Mouse (Mus musculus) adrenal gland, adult 18-20 months (tissue): ENCODE data around the gene Ap1m1. TPM values are rescaled to one million over a fixed set of nuclear protein-coding genes. Genes with fewer than 3 reads are reported as not detected.

Experiments used
- DNase-seq, 2 experiments: peaks; one replicate each; pipeline ENCODE4 v3.0.0; 2021 to 2022; ENCODE audit warnings: low spot score in 2 of 2
- long read RNA-seq, 2 experiments: library from polyadenylated mRNA; stranded (forward); transcript quantifications; one replicate each; pipeline ENCODE4 v2.0.0; 2021
- total RNA-seq, 2 experiments: library from RNA; stranded (reverse); gene quantifications; 1 replicate in 1 of 2; 2 replicates in 1 of 2; pipeline ENCODE4 v1.2.3; 2021

The Ap1m1 gene
- 10 to 100 TPM; 52.6 to 55.4 TPM for total RNA-seq
- long read RNA-seq, experiment 1, transcript Ap1m1-201 (12 exons, 2,084 nt) = major isoform, 52 of 68 reads
- long read RNA-seq, experiment 1, partial matches to known transcripts = 6 of 68 reads
- long read RNA-seq, experiment 1, other reads (novel, unspliced or antisense) = 9 of 68 reads
- long read RNA-seq, experiment 2, transcript Ap1m1-201 (12 exons, 2,084 nt) = major isoform, 94 of 110 reads
- long read RNA-seq, experiment 2, partial matches to known transcripts = 6 of 110 reads
- long read RNA-seq, experiment 2, other reads (novel, unspliced or antisense) = 10 of 110 reads

- peak; percentile 91 to 93 for DNase-seq
Observed at GRCm38 (mm10) chr8:72239499-72240402, at the start of gene Ap1m1. Gene Ap1m1 (plus strand): TSS chr8:72240018.

GRCm38 (mm10) chr8:72190215-72190539, 49.6 kb upstream of the Ap1m1 start:
- no peak for DNase-seq

DNA sequence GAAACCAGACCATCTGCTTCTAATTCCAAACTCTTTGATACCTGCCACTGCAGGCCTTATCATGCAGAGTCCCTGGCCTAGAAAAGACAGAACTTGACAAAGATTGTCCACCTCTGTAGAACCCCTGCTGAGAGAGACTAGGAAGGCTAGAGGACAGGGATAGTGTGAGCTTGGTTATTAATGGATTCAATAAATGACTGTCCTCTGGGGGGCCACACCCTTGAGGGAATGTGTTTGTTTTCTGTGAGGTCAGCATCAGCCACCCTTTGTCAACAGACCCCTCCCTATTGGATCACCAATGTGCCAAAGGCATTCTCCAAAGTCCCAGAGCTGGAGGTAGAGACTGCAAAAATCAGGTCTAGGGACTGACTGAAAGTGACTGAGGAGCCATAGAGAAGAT, 47.8 kb upstream of the Ap1m1 start:
- no peak for DNase-seq

- DNase-seq = no peak
Observed at GRCm38 (mm10) chr8:72197997-72198396, 41.8 kb upstream of the Ap1m1 start.

DNA sequence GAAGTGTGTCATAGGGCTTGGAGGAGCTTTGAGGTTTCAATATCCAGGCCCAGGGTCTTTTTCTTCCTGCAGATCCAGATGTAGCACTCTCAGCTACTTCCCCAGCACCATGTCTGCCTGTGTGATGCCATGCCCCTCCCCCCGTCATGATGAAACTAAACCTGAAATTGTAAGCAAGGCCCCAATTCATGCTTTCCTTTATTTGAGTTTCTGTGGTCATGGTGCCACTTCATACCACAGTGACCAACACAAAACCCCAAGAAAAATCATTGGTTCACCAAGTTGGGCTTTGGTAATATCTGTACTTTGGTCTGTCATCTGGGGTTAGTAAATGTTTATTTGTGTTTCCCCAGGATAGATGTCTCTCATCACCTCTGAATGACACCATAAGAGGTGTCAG, 31.2 kb upstream of the Ap1m1 start:
- no peak for DNase-seq

GRCm38 (mm10) chr8:72210222-72210621, 29.6 kb upstream of the Ap1m1 start:
- DNase-seq = no peak

GRCm38 (mm10) chr8:72210710-72211109, 29.1 kb upstream of the Ap1m1 start:
- DNase-seq = no peak

DNA sequence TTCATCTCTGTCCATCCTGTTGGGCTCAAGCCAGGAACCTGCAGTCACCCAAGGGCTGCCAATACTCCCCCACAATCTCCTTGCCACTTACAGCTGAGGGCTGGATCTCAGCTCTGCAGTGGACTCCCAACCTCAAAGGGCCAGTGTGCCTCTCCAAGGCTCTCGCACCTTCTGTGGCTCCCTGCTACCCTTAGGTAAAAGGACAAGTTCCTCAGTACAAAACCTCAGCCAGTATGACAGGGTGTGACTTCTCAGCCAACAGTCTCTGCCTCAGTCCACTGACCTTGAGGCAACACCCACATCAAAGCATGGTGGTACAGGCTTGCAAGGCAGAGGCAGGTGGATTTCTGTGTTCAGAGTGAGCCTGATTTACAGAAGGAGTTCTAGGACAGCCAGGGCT, 28.0 kb upstream of the Ap1m1 start:
- no peak for DNase-seq

DNA sequence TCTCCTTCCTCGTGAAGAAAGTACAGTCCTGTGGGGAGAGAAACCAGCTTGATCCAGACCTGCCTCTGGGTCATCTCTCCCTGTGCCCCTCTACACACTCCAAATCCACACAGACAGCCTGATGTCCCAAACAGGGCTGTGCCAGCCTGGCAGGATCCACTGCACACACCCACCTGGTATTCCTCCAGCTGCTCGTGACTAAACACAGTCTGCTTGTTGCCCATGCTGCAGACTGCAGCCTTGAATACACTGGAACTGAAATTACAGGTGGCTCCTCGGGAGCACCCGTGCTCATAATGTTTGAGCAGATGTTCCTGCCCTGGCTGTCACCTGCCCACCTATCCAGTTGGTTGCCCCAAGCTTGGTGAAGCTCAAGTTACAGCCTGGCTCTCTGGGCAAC, 27.1 kb upstream of the Ap1m1 start, which contains the start of gene Cib3:
Cib3 (minus strand) TSS at position 87 of the 400 bp plus-strand sequence.
- no peak for DNase-seq

GRCm38 (mm10) chr8:72213536-72213935, 26.3 kb upstream of the Ap1m1 start, which contains the start of gene Gm11034:
Gene Gm11034 (minus strand): TSS chr8:72213636.
- no peak for DNase-seq

GRCm38 (mm10) chr8:72215060-72215459, 24.8 kb upstream of the Ap1m1 start:
- DNase-seq = no peak

DNA sequence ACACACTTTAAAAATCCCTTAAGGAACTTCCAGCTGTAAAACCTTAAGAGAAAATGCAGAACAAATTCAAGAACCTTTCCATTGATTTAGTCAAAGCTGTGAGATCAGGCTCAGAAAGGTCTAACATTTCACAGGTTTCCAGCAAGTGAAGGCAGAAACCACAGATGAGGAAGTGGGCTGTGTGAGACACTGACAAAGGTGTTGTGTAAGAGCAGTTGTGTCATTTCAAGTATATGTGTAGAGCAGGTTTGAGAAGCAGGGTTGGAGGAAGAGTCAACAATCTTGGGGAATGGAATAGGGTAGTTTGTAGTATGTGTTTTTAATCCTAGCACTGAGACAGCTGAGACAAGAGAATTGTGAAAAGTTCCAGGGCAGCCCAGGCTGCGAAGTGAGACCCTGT, 23.9 kb upstream of the Ap1m1 start:
- DNase-seq = no peak

GRCm38 (mm10) chr8:72218781-72219540, 20.9 kb upstream of the Ap1m1 start:
- no peak for DNase-seq

GRCm38 (mm10) chr8:72219541-72220363, 20.1 kb upstream of the Ap1m1 start, which contains the start of gene Fam32a:
Gene Fam32a (plus strand): TSS chr8:72219730.
- DNase-seq = peak; percentile 72 to 74

GRCm38 (mm10) chr8:72220758-72221157, 19.1 kb upstream of the Ap1m1 start:
- no peak for DNase-seq

DNA sequence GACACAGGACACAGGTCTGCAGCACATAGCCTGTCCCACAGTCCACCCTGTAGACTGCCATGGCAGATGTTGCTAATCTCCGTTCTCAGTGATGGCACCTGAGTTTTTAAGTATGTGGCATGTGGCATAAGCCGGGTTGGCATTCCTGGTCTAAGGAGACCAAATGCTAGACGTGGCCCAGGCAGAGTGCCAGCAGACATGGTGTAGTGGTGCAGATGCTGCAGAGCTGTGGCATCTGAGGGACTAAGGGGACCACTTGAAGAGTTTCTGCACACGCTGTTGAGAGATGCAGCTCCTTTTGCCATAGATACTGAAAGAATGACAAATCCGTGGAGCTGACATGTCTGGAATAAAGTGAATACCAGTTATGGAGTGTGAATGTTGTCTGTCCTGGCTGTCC, 17.2 kb upstream of the Ap1m1 start:
- DNase-seq = no peak

DNA sequence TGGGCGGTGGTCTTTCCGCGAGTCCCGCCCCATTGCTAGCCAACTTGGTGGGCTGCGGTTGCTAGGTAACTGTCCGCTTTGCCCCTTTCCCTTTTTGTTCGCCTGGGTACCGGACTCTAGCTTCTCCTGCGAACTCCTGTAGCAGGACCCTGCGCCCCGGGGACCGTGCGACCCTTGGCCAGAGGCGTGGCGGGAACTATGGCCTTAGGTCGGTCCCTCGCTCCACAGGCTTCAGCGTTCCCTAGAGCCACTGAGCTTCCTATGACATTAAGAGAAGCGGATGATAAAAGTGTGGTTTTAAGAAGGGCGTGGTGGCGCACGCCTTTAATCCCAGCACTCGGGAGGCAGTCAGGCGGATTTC, 565 bp downstream of the Ap1m1 start:
- DNase-seq = no peak

GRCm38 (mm10) chr8:72240951-72241350, 1.1 kb downstream of the Ap1m1 start:
- DNase-seq = no peak

DNA sequence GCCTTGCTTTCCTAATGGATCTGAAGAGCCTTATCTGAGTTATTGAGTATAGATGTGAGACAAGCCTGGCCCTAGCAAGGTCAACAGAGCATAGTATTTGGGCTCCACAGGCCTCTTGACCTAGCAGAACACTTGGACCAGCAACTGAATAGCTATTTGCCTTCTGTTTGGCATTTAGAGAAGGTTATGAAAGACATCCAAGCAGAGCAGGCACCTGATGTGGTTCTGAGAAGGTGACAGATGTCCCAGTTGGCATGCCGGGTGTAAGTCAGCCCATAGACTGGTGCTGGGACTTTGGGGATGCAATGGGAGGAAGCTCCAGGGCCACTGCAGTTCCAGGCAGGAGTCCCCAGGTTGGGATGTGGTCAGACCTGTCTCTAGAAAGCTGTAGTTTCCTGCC, 2.4 kb downstream of the Ap1m1 start:
- DNase-seq = no peak

DNA sequence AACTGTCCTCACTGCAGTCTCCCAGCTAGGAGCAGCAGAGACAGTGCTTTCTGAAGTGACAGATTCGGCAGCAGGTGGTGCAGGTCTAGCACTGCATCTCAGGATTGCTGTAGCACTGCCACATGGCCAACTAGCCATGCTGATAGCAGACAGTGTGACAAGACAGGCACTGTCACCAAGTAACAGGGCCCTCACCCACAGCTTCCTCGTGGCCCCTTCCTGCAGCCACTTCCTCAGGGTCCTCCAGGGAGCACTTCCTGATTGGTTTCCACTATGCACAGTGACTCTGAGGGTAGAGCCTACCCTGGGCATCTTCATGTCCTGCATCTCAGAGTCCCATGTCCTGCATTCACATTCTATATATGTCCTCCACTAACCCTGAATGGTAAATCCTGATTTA, 4.8 kb downstream of the Ap1m1 start:
- DNase-seq = no peak
